Mouse (Mus musculus) stomach, embryonic 15.5 days (tissue): ENCODE results near the gene Rab43. TPM values are rescaled to one million over a fixed set of nuclear protein-coding genes. Genes with fewer than 3 reads are reported as not detected.

Experiments
- ATAC-seq: fragments of 200-750 bp; cut with Nextera tagmentation; 2 replicates; pipeline ENCODE4 v1.8.0; 2017; ENCODE audit warnings: low read depth, moderate number of reproducible peaks, moderate TSS enrichment; ENCODE audit not compliant: insufficient read depth, low FRiP score
- H3K27ac ChIP-seq: fragments of 300-500 bp; sonication (generic); 2 replicates; pipeline ENCODE4 v1.5.1; 2015; ENCODE audit warnings: mild to moderate bottlenecking, inconsistent platforms
- H3K27me3 ChIP-seq: fragments of 300-500 bp; sonication (generic); replicated peaks from 2 replicates; pipeline ENCODE4 v1.6.1; 2015; ENCODE audit warnings: inconsistent platforms
- H3K36me3 ChIP-seq: fragments of 300-500 bp; sonication (generic); 2 replicates; pipeline ENCODE4 v1.6.1; 2015; ENCODE audit warnings: inconsistent platforms
- H3K4me1 ChIP-seq: fragments of 300-500 bp; sonication (generic); 2 replicates; pipeline ENCODE4 v1.6.1; 2015; ENCODE audit warnings: inconsistent platforms
- H3K4me2 ChIP-seq: fragments of 300-500 bp; sonication (generic); 2 replicates; pipeline ENCODE4 v1.6.1; 2015; ENCODE audit warnings: mild to moderate bottlenecking, inconsistent platforms
- H3K4me3 ChIP-seq: fragments of 300-500 bp; sonication (generic); replicated peaks from 2 replicates; pipeline ENCODE4 v1.5.1; 2015; ENCODE audit warnings: inconsistent platforms
- H3K9ac ChIP-seq: fragments of 300-500 bp; sonication (generic); 2 replicates; pipeline ENCODE4 v1.6.1; 2015; ENCODE audit warnings: inconsistent platforms
- H3K9me3 ChIP-seq: fragments of 300-500 bp; sonication (generic); 2 replicates; pipeline ENCODE4 v1.6.1; 2016; ENCODE audit warnings: inconsistent platforms
- whole genome bisulfite sequencing: fragments of 180-500 bp; shearing (Covaris S2); methylation state at CpG from one replicate; pipeline ENCODE4 v1.1.7; 2015; 5-methylcytosine and 5-hydroxymethylcytosine counted together
- polyA plus RNA-seq: library from polyadenylated mRNA; unstranded; fragments of >200 nt; fragmentation: Nextera tagmentation; extraction: Ambion mirVana; gene quantifications from 2 replicates; pipeline ENCODE4 v1.2.1, GENCODE M21; 2015

The Rab43 gene
- polyA plus RNA-seq, 1 experiment from 2014 or later: 11.9 TPM

GRCm38 (mm10) chr6:87793821-87794510, 18.0 kb downstream of the Rab43 start:
- peaks cover 10% of the 10 kb centered on the region; the same call in 1 of the 2 replicates for H3K36me3 ChIP-seq
- H3K4me1 ChIP-seq: peaks cover 20% of the 10 kb centered on the region
- no peak for ATAC-seq
- 92% methylated on average over 10 of the region's 10 CpGs for WGBS
- H3K27ac ChIP-seq: no peak overlapping the region
- no peak overlapping the region for H3K4me3 ChIP-seq
- H3K9ac ChIP-seq: no peak overlapping the region
- H3K4me2 ChIP-seq: no peak overlapping the region
- H3K9me3 ChIP-seq: no peaks in the 10 kb centered on the region
- H3K27me3 ChIP-seq: no peaks in the 10 kb centered on the region

GRCm38 (mm10) chr6:87791826-87792225, 20.1 kb downstream of the Rab43 start:
- H3K36me3 ChIP-seq: peaks cover 10% of the 10 kb centered on the region; the same call in 1 of the 2 replicates

GRCm38 (mm10) chr6:87790779-87791480, 21.0 kb downstream of the Rab43 start:
- Histone ChIP-seq H3K4me1 (peaks cover 17% of the 10 kb centered on the region), H3K27me3 (no peaks in the 10 kb centered on the region), H3K9me3 (no peaks in the 10 kb centered on the region), H3K36me3 (peaks cover 10% of the 10 kb centered on the region; the same call in 1 of the 2 replicates), H3K27ac (peak overlapping the region; percentile 33; the same call in 1 of the 2 replicates), H3K4me2 (no peak overlapping the region), H3K9ac (no peak overlapping the region), H3K4me3 (no peak overlapping the region)
- WGBS: 54% methylated on average over 7 of the region's 7 CpGs
- peak; percentile 79 for ATAC-seq

More at GRCm38 (mm10) chr6:87791826-87792225, 20.1 kb downstream of the Rab43 start:
- Histone ChIP-seq H3K4me3 (no peak overlapping the region), H3K9ac (no peak overlapping the region), H3K9me3 (no peaks in the 10 kb centered on the region), H3K27ac (no peak overlapping the region), H3K4me2 (no peak overlapping the region), H3K4me1 (peaks cover 17% of the 10 kb centered on the region), H3K27me3 (no peaks in the 10 kb centered on the region)
- no peak for ATAC-seq
- whole genome bisulfite sequencing: 93% methylated on average over 5 of the region's 5 CpGs

- ATAC-seq: no peak
- Histone ChIP-seq H3K4me3 (no peak overlapping the region), H3K4me1 (peaks cover 17% of the 10 kb centered on the region), H3K27ac (peak overlapping the region; percentile 71), H3K4me2 (no peak overlapping the region), H3K9me3 (no peaks in the 10 kb centered on the region), H3K9ac (no peak overlapping the region), H3K27me3 (no peaks in the 10 kb centered on the region), H3K36me3 (peaks cover 10% of the 10 kb centered on the region; the same call in 1 of the 2 replicates)
- 86% methylated on average over 6 of the region's 6 CpGs for WGBS
Observed at GRCm38 (mm10) chr6:87789791-87790190, 22.2 kb downstream of the Rab43 start.

GRCm38 (mm10) chr6:87788896-87789587, 22.9 kb downstream of the Rab43 start:
- Histone ChIP-seq H3K4me1 (peaks cover 17% of the 10 kb centered on the region), H3K9ac (no peak overlapping the region), H3K27ac (peak overlapping the region; percentile 71), H3K27me3 (no peaks in the 10 kb centered on the region), H3K4me2 (no peak overlapping the region), H3K4me3 (no peak overlapping the region), H3K9me3 (no peaks in the 10 kb centered on the region), H3K36me3 (peaks cover 6% of the 10 kb centered on the region; the same call in 1 of the 2 replicates)
- WGBS: 28% methylated on average over 5 of the region's 5 CpGs
- ATAC-seq: peak; percentile 78

- H3K36me3 ChIP-seq: peaks cover 6% of the 10 kb centered on the region; the same call in 1 of the 2 replicates
- H3K27ac ChIP-seq: peak overlapping the region; percentile 71
- no peak overlapping the region for H3K4me3 ChIP-seq
- no peaks in the 10 kb centered on the region for H3K9me3 ChIP-seq
- H3K4me2 ChIP-seq: no peak overlapping the region
- no peaks in the 10 kb centered on the region for H3K27me3 ChIP-seq
- no peak overlapping the region for H3K9ac ChIP-seq
- WGBS: 92% methylated on average over 9 of the region's 9 CpGs
- H3K4me1 ChIP-seq: peaks cover 17% of the 10 kb centered on the region
- ATAC-seq: no peak
Observed at GRCm38 (mm10) chr6:87788266-87788895, 23.6 kb downstream of the Rab43 start.

GRCm38 (mm10) chr6:87787108-87787890, 24.7 kb downstream of the Rab43 start:
- Histone ChIP-seq H3K36me3 (peaks cover 3% of the 10 kb centered on the region; the same call in 1 of the 2 replicates), H3K4me3 (no peak overlapping the region), H3K9ac (no peak overlapping the region), H3K27me3 (no peaks in the 10 kb centered on the region), H3K4me1 (peaks cover 17% of the 10 kb centered on the region), H3K27ac (no peak overlapping the region), H3K4me2 (no peak overlapping the region), H3K9me3 (no peaks in the 10 kb centered on the region)
- 80% methylated on average over 6 of the region's 6 CpGs for WGBS
- no peak for ATAC-seq

GRCm38 (mm10) chr6:87786621-87787020, 25.3 kb downstream of the Rab43 start:
- no peak overlapping the region for H3K4me2 ChIP-seq

GRCm38 (mm10) chr6:87784033-87784432, 27.9 kb downstream of the Rab43 start:
- WGBS: 70% methylated on average over 8 of the region's 8 CpGs
- no peak for ATAC-seq

More at GRCm38 (mm10) chr6:87786621-87787020, 25.3 kb downstream of the Rab43 start:
- 76% methylated on average over 5 of the region's 5 CpGs for WGBS
- H3K4me3 ChIP-seq: no peak overlapping the region
- H3K27ac ChIP-seq: no peak overlapping the region
- no peaks in the 10 kb centered on the region for H3K9me3 ChIP-seq
- no peaks in the 10 kb centered on the region for H3K27me3 ChIP-seq
- H3K36me3 ChIP-seq: no peaks in the 10 kb centered on the region
- no peak overlapping the region for H3K9ac ChIP-seq
- H3K4me1 ChIP-seq: peaks cover 17% of the 10 kb centered on the region
- no peak for ATAC-seq

GRCm38 (mm10) chr6:87780546-87781301, 31.2 kb downstream of the Rab43 start:
- no peaks in the 10 kb centered on the region for H3K9me3 ChIP-seq
- no peaks in the 10 kb centered on the region for H3K27me3 ChIP-seq
- H3K4me3 ChIP-seq: no peak overlapping the region
- ATAC-seq: no peak
- H3K27ac ChIP-seq: no peak overlapping the region
- no peak overlapping the region for H3K9ac ChIP-seq
- H3K36me3 ChIP-seq: no peaks in the 10 kb centered on the region
- WGBS: 83% methylated on average over 10 of the region's 10 CpGs
- peaks cover 6% of the 10 kb centered on the region; the same call in 1 of the 2 replicates for H3K4me1 ChIP-seq
- H3K4me2 ChIP-seq: no peak overlapping the region

More at GRCm38 (mm10) chr6:87784033-87784432, 27.9 kb downstream of the Rab43 start:
- Histone ChIP-seq H3K4me3 (no peak overlapping the region), H3K4me2 (no peak overlapping the region), H3K9ac (no peak overlapping the region), H3K4me1 (peaks cover 2% of the 10 kb centered on the region; the same call in 1 of the 2 replicates), H3K9me3 (no peaks in the 10 kb centered on the region), H3K27me3 (no peaks in the 10 kb centered on the region), H3K27ac (no peak overlapping the region), H3K36me3 (no peaks in the 10 kb centered on the region)
